Mouse (Mus musculus) adrenal gland, adult (tissue): Measurements from ENCODE around the gene Itk.
A peak's percentile ranks its signal among the peaks of the same experiment; 100 is the strongest.

Experiments used
- DNase-seq, 2 experiments: peaks; one replicate each; pipeline ENCODE4 v3.0.0; 2022 to 2023; ENCODE audit warnings: low spot score in 1 of 2; ENCODE audit not compliant: inconsistent age in 2 of 2

The Itk gene

DNA sequence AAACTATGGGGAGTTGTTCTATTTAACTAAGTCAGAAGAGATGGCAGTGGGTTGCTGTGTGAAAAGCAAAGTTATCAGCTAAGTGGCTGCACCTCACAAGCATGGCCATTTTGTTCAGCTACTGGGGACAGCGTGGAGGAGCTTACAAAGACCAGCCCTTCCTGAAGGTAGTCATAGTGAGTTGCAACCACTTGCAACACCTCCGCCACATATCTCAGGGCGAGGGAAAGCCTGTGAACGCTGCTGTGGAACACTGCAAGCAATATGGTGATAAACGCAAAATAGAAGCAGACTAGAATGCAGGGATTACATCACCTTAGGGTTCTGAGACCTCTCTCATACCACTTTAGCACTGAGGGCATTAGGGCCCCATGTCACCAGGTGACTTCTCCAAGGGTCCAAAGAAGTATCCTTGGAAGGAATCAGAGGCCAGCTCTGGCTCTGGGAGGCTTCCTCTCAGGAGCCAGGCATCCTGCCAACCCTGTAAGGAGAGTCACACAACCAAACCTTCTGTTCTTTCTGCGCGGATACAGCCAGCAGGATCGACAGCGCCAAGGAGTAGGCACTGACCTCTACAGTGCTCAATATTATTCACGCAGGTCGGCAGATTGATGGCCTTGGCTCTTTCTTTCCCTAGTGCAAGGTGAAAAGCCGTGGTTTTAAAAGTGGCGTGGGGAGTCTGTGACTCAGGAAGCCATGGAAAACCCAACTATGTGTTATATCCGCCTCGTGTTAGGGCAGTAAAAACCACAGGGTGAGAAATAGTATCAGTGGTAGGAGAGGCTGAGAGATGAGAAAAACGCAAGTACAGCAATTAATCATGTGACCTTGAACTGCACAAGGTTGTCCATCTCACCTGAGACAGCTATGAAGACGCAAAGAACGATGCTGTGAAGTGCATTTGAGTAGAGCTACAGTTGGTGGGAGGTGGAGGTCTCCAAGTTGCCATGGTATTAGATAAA is 27.0 kb downstream of the Itk start:
- peak in 1 of 2 experiments; percentile 23 for DNase-seq

GRCm38 (mm10) chr11:46360991-46361665 is 28.2 kb downstream of the Itk start:
- DNase-seq, result no peak

DNA sequence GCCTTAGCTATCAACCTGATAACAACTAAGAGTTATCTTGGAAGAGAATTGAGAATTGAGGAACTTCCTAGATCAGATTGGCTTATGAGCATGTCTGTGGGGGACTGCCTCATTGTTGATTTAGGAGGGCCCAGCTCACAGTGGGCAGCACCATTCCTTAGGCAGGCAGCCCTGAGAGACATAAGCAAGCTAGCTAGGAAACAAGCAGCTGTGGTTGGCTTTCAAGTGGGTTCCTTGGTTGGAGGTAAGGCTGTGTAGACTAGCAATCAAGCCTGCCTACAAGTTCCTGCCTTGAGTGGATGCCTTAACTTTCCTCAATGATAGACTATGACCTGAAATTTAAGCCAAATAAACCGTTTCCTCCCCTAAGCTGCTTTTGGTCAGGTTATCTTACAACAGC is 30.9 kb downstream of the Itk start:
- DNase-seq, result no peak

DNA sequence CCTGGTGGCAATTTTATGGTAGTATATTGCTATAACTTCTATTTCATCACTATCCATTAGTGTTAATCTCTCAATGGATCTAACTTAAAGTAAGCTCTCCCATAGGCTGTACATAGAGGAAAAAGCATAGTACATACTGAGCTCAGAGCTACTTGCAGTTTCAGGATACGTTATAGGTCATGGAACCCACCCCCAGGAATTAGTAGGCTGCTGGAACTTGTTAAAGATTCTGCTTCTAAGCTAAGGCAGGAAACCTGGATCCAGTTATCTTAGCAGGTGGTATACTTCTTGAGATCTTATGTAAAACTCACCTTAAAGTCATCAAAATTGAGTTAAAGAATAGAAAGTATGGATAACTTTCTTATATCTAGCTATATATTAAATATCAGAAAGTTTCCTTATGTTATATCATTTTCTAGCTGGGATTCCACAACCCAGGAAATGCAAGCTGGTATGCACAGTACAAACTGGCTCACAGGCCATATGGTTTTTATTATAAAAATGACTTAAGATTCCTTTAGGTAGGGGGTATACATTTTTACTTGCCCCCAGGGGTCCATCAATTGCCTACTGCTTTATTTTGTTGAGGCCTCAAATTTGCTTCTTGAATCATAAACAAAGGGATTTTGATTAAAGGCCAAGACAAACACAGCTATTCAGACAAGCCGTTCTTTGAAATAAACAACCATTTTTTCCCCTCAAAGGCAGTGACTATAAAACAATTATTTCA is 39.5 kb downstream of the Itk start:
- no peak for DNase-seq

GRCm38 (mm10) chr11:46348416-46348815 is 40.9 kb downstream of the Itk start:
- DNase-seq, result no peak

DNA sequence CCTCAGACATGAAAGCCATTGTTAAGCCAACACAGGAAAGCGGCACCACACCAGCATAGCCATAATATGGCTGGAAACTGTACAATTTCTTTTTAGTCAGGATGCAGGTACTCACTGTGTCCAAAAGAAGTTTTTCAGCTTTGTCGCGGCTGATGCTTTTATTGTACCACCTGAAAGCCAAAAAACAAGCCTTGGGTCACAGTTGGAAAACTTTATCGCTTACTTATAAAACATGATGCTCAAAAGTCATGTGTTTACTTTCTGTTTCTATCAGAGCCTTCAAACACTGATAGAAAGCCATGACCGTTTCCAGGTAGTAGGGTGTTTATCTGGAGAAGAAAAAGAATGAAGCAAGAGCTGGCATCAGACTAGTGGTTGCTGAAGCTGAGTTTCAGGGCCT is 41.6 kb downstream of the Itk start:
- no peak for DNase-seq

GRCm38 (mm10) chr11:46343886-46344546 is 45.3 kb downstream of the Itk start:
- no peak for DNase-seq

DNA sequence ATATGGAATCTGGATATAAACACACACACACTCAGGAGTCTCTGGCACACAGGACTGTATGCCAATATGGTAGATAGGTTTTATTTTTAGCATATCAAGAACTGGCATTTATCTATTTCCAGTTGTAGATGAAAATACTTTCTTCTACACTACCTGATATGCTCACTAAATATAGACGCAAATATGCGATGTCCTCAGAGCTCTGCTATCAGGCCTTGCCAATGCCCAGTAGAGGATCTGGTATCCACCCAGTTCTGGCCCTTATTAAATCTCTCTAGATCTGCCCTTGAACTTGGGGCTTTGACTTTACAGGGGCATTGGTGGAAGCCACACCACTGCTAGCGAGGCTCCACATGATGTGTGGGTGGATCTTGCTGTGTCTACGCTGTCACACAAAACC is 47.4 kb downstream of the Itk start:
- no peak for DNase-seq

DNA sequence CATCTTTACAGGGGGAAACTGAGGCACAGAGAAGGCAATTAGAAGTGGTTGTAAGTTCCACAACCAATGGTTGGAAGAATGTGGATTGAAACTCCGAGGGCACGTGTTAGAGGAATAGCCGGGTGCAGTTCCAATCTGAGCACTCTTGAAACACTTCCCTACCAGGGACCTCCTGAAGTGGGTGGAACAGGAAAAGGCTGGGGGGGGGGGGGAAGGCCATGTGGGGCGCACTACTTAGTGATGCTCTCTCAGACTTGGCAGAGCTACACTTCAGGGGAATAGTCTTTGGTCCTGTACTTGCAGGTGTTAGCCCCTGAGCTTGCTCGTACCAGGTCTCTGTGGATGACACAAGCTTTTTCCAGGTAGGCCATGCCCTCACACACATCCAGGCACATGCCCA is 53.3 kb downstream of the Itk start:
- DNase-seq, result no peak

DNA sequence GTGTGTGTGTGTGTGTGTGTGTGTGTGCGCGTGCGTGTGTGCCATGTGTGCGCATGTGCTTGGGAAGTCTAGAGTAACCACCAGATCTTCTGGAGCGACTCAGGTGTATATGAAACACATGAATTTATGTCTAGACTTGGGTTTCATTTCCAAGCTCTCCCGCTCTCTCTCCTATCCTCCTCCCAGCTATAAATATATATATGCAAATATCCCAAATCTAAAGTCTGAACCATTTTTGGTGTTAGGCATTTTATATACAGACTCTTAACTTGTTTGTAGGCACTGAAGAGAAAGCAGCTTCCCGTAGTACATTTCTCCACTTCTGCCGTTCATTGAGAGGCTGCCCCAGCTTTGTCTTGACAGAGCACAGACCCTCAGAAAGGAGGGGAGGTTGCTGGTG is 57.1 kb downstream of the Itk start:
- no peak for DNase-seq

DNA sequence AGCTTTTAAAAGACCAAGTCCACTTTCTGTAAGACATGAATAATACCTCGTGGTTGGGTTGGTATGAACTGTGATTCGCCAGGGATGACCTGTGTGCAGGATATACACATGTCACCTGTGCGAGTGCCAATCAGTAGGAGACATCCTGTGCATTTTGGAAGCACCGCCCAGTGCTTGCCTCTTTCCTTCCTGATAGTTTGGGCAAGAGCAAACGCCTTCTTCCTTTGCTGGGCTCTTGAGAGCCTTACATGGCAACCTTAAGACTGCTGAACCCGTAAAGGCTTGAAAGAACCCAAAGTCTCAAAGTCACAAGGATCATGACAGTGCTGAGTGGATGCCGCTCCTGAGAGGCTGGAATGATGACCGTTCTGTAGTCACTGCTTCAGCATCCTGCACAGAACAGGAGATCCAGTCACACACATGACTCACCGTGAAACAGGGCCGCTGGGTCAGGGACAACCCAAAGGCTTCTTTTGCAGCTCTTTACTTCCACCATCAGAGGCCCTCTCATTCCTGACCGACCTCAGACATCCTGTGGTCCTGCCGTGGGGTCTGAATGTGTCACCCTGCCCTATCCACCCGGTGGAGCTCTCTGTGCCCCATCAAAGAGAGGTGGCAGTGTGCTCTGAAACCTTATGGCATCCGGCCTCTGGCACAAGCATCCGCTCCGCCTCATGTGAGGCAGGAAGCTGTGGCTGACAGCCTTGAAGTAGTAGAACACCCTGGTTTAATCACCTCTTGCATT is 62.9 kb downstream of the Itk start:
- peak; percentile 75 to 86 for DNase-seq

- DNase-seq, result no peak
Observed at GRCm38 (mm10) chr11:46321559-46321958, 67.8 kb downstream of the Itk start.

GRCm38 (mm10) chr11:46314534-46314933 is 74.8 kb downstream of the Itk start:
- DNase-seq, result peak; percentile 23 to 61

- DNase-seq, result no peak
Observed at GRCm38 (mm10) chr11:46313851-46314250, 75.5 kb downstream of the Itk start.

DNA sequence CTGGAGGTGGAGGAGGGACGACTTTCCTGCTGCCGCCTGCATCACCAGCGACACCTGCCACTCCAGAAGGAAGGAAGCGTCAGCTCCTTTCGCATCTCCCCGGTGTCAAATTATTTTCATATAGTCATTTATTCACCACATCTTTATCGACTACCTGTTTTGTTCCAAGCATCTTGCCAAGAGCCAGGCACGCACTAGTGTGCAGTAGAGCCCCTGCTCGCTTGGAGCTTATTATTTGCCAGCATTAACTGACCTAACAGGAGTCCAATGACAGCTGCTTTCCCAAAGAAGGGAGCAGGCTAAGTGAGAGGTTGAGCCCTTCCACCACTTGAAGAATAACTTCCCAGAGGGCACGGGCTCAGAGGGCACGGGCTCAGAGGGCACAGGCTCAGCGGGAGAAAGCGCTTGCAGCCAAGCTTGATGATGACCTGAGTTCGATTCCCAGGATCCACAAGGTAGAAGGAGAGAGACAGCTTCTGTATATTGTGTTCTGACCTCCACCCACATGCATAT is 76.7 kb downstream of the Itk start, which contains the start of gene Cyfip2:
Cyfip2 (minus strand) TSS at position 337 of the 513 bp plus-strand sequence.
- DNase-seq, result no peak

- DNase-seq, result peak; percentile 73 to 88
Observed at GRCm38 (mm10) chr11:46311703-46312522, 77.4 kb downstream of the Itk start.

- DNase-seq, result peak in 1 of 2 experiments; percentile 85
Observed at GRCm38 (mm10) chr11:46311181-46311702, 78.1 kb downstream of the Itk start.

GRCm38 (mm10) chr11:46310647-46311063 is 78.7 kb downstream of the Itk start:
- DNase-seq, result peak in 1 of 2 experiments; percentile 72
